Mouse (Mus musculus): Measurements from ENCODE around the gene Tox3.

DNA sequence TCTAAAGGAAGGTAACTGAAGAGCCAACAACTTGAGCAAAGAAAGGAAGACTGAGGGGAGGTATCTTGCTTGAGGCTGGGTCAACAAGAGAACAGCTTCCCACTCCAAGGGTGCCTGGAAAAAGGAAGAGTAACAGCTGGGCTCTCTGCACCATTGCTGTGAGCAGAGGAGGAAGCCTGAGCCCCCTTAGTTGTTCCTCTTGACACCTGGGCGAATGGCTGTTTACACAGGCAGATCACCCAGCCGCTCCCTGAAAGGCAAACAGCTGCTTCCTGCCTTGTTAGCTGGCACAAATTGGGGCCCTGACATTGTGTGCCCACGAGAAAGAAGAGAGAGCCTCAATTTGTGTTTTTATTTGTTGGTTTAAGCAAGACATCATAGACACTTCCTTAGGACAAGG is 21.7 kb upstream of the Tox3 start:
- TF ChIP-seq CTCF (IDR thresholded peaks at IDR 0.05; ENCODE audit: insufficient read depth, low read length) (no peak), POLR2A (IDR thresholded peaks at IDR 0.05; ENCODE audit: borderline replicate concordance, extremely low read depth, low read depth, low read length) (no peak)

Measured in lung, adult 2 months (tissue).